Mouse (Mus musculus): ENCODE results near the gene Cnppd1.

Gene Cnppd1

GRCm38 (mm10) chr1:75125418-75125817 lies 17.1 kb downstream of the Cnppd1 start:
- TF ChIP-seq GATA4 (IDR thresholded peaks at IDR 0.05; ENCODE audit: insufficient replicate concordance, low read length): no peak

GRCm38 (mm10) chr1:75124346-75125321 lies 17.9 kb downstream of the Cnppd1 start, which contains the start of gene Nhej1:
TSS of gene Nhej1 (minus strand) at chr1:75125200.
- TF ChIP-seq GATA4 (IDR thresholded peaks at IDR 0.05; ENCODE audit: insufficient replicate concordance, low read length): peak; percentile 80; the same call in 1 of the 2 replicates

- TF ChIP-seq GATA4 (IDR thresholded peaks at IDR 0.05; ENCODE audit: insufficient replicate concordance, low read length): no peak
These were observed 20.3 kb downstream of the Cnppd1 start for GRCm38 (mm10) chr1:75122211-75122610.
